Mouse (Mus musculus): ENCODE results near the gene Srek1. TPM values are rescaled to one million over a fixed set of nuclear protein-coding genes. Genes with fewer than 3 reads are reported as not detected.

Gene Srek1
- polyA plus RNA-seq, 1 experiment from 2014 or later, result 79.7 TPM

Other genes starting within 250 kb of the Srek1 start
- 19.5 and 20.3 TPM in 2 replicates for gene Erbin, start 145.9 kb upstream of the Srek1 start, polyA plus RNA-seq (2014; fragmentation: Nextera tagmentation; extraction: Ambion mirVana)

Measured in heart, embryonic 11.5 days (tissue).